20 mouse cellular contexts compared by ENCODE assay signal in genomic region chr8:93972211-93972610, GRCm38 (mm10).
"Had no signal": no experiment of that assay in that cellular context is flagged by ENCODE, and none has a peak within 500 bp of the region (broad histone marks: within the 10 kb centered on the region; RNA-seq: fewer than 3 reads in every experiment).

No protein-coding gene starts in this region.

- ATAC-seq: inflammation-experienced regulatory T-cells, adult 6 months; intestine, embryonic 16.5 days; liver, embryonic 12.5 days had no signal

- DNase-seq: kidney, adult 18-20 months; kidney, adult 9 months; kidney, postnatal 14 days; kidney, postnatal 4 days; layer of hippocampus, postnatal 36 days; lung, adult 18-20 months; lung, postnatal 10 days; lung, postnatal 36 days; right cerebral cortex, adult 18-20 months; thymus, postnatal 25 days had no signal

- H3K27me3 ChIP-seq: limb, embryonic 13.5 days; liver, embryonic 12.5 days; liver, embryonic 15.5 days; lung, embryonic 15.5 days; megakaryocyte, embryonic 14.5 days; neural tube, embryonic 12.5 days; neural tube, embryonic 15.5 days had no signal

- H3K4me2 ChIP-seq: limb, embryonic 13.5 days; liver, embryonic 12.5 days; liver, embryonic 15.5 days; lung, embryonic 15.5 days; neural tube, embryonic 12.5 days; neural tube, embryonic 15.5 days had no signal

- H3K9me3 ChIP-seq: limb, embryonic 10.5 days; limb, embryonic 13.5 days; liver, embryonic 12.5 days; liver, embryonic 15.5 days; lung, embryonic 15.5 days; megakaryocyte, embryonic 14.5 days; neural tube, embryonic 12.5 days; neural tube, embryonic 15.5 days had no signal

- H3K4me3 ChIP-seq: limb, embryonic 10.5 days; limb, embryonic 13.5 days; liver, embryonic 12.5 days; liver, embryonic 15.5 days; lung, embryonic 15.5 days; megakaryocyte, embryonic 14.5 days; neural tube, embryonic 12.5 days; neural tube, embryonic 15.5 days had no signal

- H3K9ac ChIP-seq: limb, embryonic 13.5 days; liver, embryonic 12.5 days; liver, embryonic 15.5 days; lung, embryonic 15.5 days; neural tube, embryonic 12.5 days; neural tube, embryonic 15.5 days had no signal

- H3K27ac ChIP-seq: limb, embryonic 10.5 days; limb, embryonic 13.5 days; liver, embryonic 12.5 days; liver, embryonic 15.5 days; lung, embryonic 15.5 days; neural tube, embryonic 12.5 days; neural tube, embryonic 15.5 days had no signal

- H3K4me1 ChIP-seq: lung, embryonic 15.5 days; neural tube, embryonic 12.5 days; neural tube, embryonic 15.5 days had no signal
